Mouse (Mus musculus): ENCODE measurements around the gene Tmem151a. TPM values are rescaled to one million over a fixed set of nuclear protein-coding genes. Genes with fewer than 3 reads are reported as not detected.

The Tmem151a gene
- polyA plus RNA-seq, 1 experiment from 2014 or later, result 4.7 TPM

- Histone ChIP-seq H3K36me3 (ENCODE audit: control insufficient read depth, insufficient read depth, low read length) (no peaks in the 10 kb centered on the region), H3K4me1 (ENCODE audit: control insufficient read depth, insufficient read depth, low read length) (peaks cover 43% of the 10 kb centered on the region), H3K4me2 (ENCODE audit: low read depth, low read length) (no peak overlapping the region), H3K4me3 (ENCODE audit: low read length) (no peak overlapping the region), H3K9ac (ENCODE audit: low read depth, low read length) (no peak overlapping the region), H3K9me3 (ENCODE audit: control insufficient read depth, low read length) (no peaks in the 10 kb centered on the region), H3K27me3 (replicated peaks; ENCODE audit: control insufficient read depth, insufficient read depth, low read length) (0 out of 2 replicates have a peak, but pooled peaks cover 3% of the 10 kb centered on the region), H3K27ac (ENCODE audit: low read length) (peak overlapping the region; percentile 54)
- ATAC-seq, result 0 out of 2 replicates have a peak, but pooled peaks have one; percentile 6
- WGBS, result 29% methylated on average over 5 of the region's 5 CpGs
Observed at GRCm38 (mm10) chr19:5060365-5061330, 24.7 kb downstream of the Tmem151a start.

GRCm38 (mm10) chr19:5058801-5059771, 26.2 kb downstream of the Tmem151a start:
- H3K4me2 ChIP-seq (ENCODE audit: low read depth, low read length), result no peak overlapping the region
- H3K9ac ChIP-seq (ENCODE audit: low read depth, low read length), result peak overlapping the region; percentile 48
- no peaks in the 10 kb centered on the region for H3K9me3 ChIP-seq (ENCODE audit: control insufficient read depth, low read length)
- ATAC-seq, result peak; percentile 53
- H3K4me3 ChIP-seq (ENCODE audit: low read length), result no peak overlapping the region
- H3K4me1 ChIP-seq (ENCODE audit: control insufficient read depth, insufficient read depth, low read length), result peaks cover 34% of the 10 kb centered on the region
- no peaks in the 10 kb centered on the region for H3K36me3 ChIP-seq (ENCODE audit: control insufficient read depth, insufficient read depth, low read length)
- peak overlapping the region; percentile 64 for H3K27ac ChIP-seq (ENCODE audit: low read length)
- H3K27me3 ChIP-seq (replicated peaks; ENCODE audit: control insufficient read depth, insufficient read depth, low read length), result 0 out of 2 replicates have a peak, but pooled peaks cover under 1% of the 10 kb centered on the region
- WGBS, result 9% methylated on average over 10 of the region's 10 CpGs

DNA sequence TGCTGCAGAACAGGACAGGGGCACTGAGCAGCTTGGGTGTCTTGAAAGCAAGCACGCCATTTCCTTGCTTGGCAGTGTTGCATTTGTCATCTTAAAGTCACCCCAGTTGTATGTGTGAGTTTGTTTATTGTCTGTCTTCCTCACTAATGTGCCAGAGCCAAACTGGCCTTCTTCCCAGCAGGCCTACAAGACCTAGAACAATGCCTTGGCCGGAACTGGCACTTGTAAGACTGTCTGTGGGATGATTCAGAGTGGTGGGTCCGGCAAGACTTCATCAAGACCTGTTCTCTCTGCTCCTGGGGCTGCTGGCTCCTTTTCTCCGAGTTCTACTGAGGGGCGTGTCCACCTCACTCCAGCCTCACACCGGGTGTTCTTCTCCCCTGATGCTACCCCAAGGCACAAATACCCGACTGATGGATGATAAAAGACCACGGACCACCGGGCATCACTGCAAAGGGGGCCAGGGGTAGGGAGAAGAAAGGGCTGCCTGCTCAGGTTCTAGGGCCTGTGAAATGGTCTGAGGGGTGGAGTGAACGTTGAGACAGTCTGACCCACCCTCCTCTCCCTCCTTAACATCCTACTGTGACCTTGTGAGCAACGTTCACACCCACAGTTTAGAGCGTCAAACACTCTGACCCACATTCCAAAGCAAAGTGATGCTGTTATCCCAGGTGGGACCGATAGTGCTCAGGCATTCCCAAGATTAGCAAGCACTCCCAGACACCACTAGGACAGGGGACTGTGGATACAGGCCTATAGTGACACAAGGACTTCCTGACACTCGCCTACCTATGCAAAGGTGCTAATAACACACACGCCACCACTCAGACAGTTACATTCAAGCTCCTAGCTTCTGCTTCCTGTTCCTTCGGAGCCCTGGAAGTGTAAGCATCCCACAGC, 27.2 kb downstream of the Tmem151a start:
- H3K4me3 ChIP-seq (ENCODE audit: low read length), result no peak overlapping the region
- 0 out of 2 replicates have a peak overlapping the region, but pooled peaks have one; percentile 21 for H3K9ac ChIP-seq (ENCODE audit: low read depth, low read length)
- H3K36me3 ChIP-seq (ENCODE audit: control insufficient read depth, insufficient read depth, low read length), result no peaks in the 10 kb centered on the region
- no peak overlapping the region for H3K4me2 ChIP-seq (ENCODE audit: low read depth, low read length)
- no peak; the same call in 1 of the 2 replicates for ATAC-seq
- H3K9me3 ChIP-seq (ENCODE audit: control insufficient read depth, low read length), result no peaks in the 10 kb centered on the region
- H3K27me3 ChIP-seq (replicated peaks; ENCODE audit: control insufficient read depth, insufficient read depth, low read length), result no peaks in the 10 kb centered on the region; the same call in 1 of the 2 replicates
- peaks cover 34% of the 10 kb centered on the region for H3K4me1 ChIP-seq (ENCODE audit: control insufficient read depth, insufficient read depth, low read length)
- WGBS, result 31% methylated on average over 16 of the region's 16 CpGs
- peak overlapping the region; percentile 3; the same call in 1 of the 2 replicates for H3K27ac ChIP-seq (ENCODE audit: low read length)

DNA sequence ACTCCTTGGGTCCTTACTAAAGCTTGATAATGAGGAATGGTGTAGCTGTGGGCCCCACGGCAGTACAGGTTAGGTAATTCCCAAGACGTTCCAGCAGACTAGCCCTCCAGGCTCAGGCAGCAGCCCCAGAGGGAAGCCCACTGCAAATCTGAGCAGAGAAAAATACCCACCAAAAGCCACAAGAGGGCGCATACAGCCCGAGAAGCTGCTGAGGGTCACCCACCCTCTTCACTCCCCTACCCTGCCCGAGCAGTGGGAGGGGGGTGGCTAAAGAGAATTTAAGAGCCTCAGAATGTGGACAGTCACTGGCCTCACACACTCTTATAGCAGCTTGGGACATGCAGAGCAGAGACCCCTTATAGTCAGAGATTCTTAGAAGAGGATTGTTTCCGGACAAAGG, 29.1 kb downstream of the Tmem151a start:
- Histone ChIP-seq H3K27ac (ENCODE audit: low read length) (no peak overlapping the region), H3K27me3 (replicated peaks; ENCODE audit: control insufficient read depth, insufficient read depth, low read length) (peaks cover 9% of the 10 kb centered on the region; the same call in 1 of the 2 replicates), H3K4me1 (ENCODE audit: control insufficient read depth, insufficient read depth, low read length) (peaks cover 39% of the 10 kb centered on the region), H3K4me2 (ENCODE audit: low read depth, low read length) (no peak overlapping the region), H3K36me3 (ENCODE audit: control insufficient read depth, insufficient read depth, low read length) (no peaks in the 10 kb centered on the region), H3K9ac (ENCODE audit: low read depth, low read length) (no peak overlapping the region), H3K9me3 (ENCODE audit: control insufficient read depth, low read length) (no peaks in the 10 kb centered on the region), H3K4me3 (ENCODE audit: low read length) (no peak overlapping the region)
- ATAC-seq, result peak; percentile 10; the same call in 1 of the 2 replicates
- WGBS, result 11% methylated on average over 6 of the region's 6 CpGs

- Histone ChIP-seq H3K4me2 (ENCODE audit: low read depth, low read length) (no peak overlapping the region), H3K4me1 (ENCODE audit: control insufficient read depth, insufficient read depth, low read length) (peaks cover 25% of the 10 kb centered on the region), H3K9ac (ENCODE audit: low read depth, low read length) (no peak overlapping the region), H3K4me3 (ENCODE audit: low read length) (no peak overlapping the region), H3K36me3 (ENCODE audit: control insufficient read depth, insufficient read depth, low read length) (no peaks in the 10 kb centered on the region; the same call in 1 of the 2 replicates), H3K27me3 (replicated peaks; ENCODE audit: control insufficient read depth, insufficient read depth, low read length) (peaks cover 9% of the 10 kb centered on the region; the same call in 1 of the 2 replicates), H3K9me3 (ENCODE audit: control insufficient read depth, low read length) (no peaks in the 10 kb centered on the region), H3K27ac (ENCODE audit: low read length) (no peak overlapping the region)
- ATAC-seq, result no peak
- 18% methylated on average over 9 of the region's 9 CpGs for WGBS
Observed at GRCm38 (mm10) chr19:5053909-5054308, 31.4 kb downstream of the Tmem151a start.

GRCm38 (mm10) chr19:5052853-5053252, 32.5 kb downstream of the Tmem151a start:
- no peak overlapping the region for H3K9ac ChIP-seq (ENCODE audit: low read depth, low read length)
- H3K27ac ChIP-seq (ENCODE audit: low read length), result no peak overlapping the region
- H3K9me3 ChIP-seq (ENCODE audit: control insufficient read depth, low read length), result no peaks in the 10 kb centered on the region
- H3K4me3 ChIP-seq (ENCODE audit: low read length), result no peak overlapping the region
- peaks cover 9% of the 10 kb centered on the region; the same call in 1 of the 2 replicates for H3K27me3 ChIP-seq (replicated peaks; ENCODE audit: control insufficient read depth, insufficient read depth, low read length)
- ATAC-seq, result no peak
- H3K4me2 ChIP-seq (ENCODE audit: low read depth, low read length), result no peak overlapping the region
- WGBS, result 66% methylated on average over 17 of the region's 17 CpGs
- H3K36me3 ChIP-seq (ENCODE audit: control insufficient read depth, insufficient read depth, low read length), result no peaks in the 10 kb centered on the region; the same call in 1 of the 2 replicates
- H3K4me1 ChIP-seq (ENCODE audit: control insufficient read depth, insufficient read depth, low read length), result peaks cover 20% of the 10 kb centered on the region

GRCm38 (mm10) chr19:5052166-5052822, 33.0 kb downstream of the Tmem151a start:
- Histone ChIP-seq H3K4me1 (ENCODE audit: control insufficient read depth, insufficient read depth, low read length) (peaks cover 20% of the 10 kb centered on the region), H3K36me3 (ENCODE audit: control insufficient read depth, insufficient read depth, low read length) (no peaks in the 10 kb centered on the region; the same call in 1 of the 2 replicates), H3K9ac (ENCODE audit: low read depth, low read length) (no peak overlapping the region), H3K27me3 (replicated peaks; ENCODE audit: control insufficient read depth, insufficient read depth, low read length) (peaks cover 9% of the 10 kb centered on the region; the same call in 1 of the 2 replicates), H3K9me3 (ENCODE audit: control insufficient read depth, low read length) (no peaks in the 10 kb centered on the region), H3K4me2 (ENCODE audit: low read depth, low read length) (no peak overlapping the region), H3K27ac (ENCODE audit: low read length) (no peak overlapping the region), H3K4me3 (ENCODE audit: low read length) (no peak overlapping the region)
- WGBS, result 45% methylated on average over 25 of the region's 25 CpGs
- ATAC-seq, result no peak

GRCm38 (mm10) chr19:5051515-5051914, 33.8 kb downstream of the Tmem151a start:
- Histone ChIP-seq H3K36me3 (ENCODE audit: control insufficient read depth, insufficient read depth, low read length) (no peaks in the 10 kb centered on the region; the same call in 1 of the 2 replicates), H3K4me3 (ENCODE audit: low read length) (peak overlapping the region; percentile 47; the same call in 1 of the 2 replicates), H3K4me1 (ENCODE audit: control insufficient read depth, insufficient read depth, low read length) (peaks cover 18% of the 10 kb centered on the region), H3K27me3 (replicated peaks; ENCODE audit: control insufficient read depth, insufficient read depth, low read length) (peaks cover 9% of the 10 kb centered on the region; the same call in 1 of the 2 replicates), H3K9me3 (ENCODE audit: control insufficient read depth, low read length) (no peaks in the 10 kb centered on the region), H3K4me2 (ENCODE audit: low read depth, low read length) (peak overlapping the region; percentile 68), H3K9ac (ENCODE audit: low read depth, low read length) (peak overlapping the region; percentile 59), H3K27ac (ENCODE audit: low read length) (no peak overlapping the region)
- no peak for ATAC-seq
- WGBS, result 64% methylated on average over 3 of the region's 3 CpGs
